Mouse (Mus musculus): ENCODE measurements at regions not wholly inside any gene's neighbourhood (a gene's known extent, or its start where the extent isn't known, plus 50 kb on each side); places are given as distances from the start of the nearest gene placed in this dataset.

- DNase-seq: no peak
Observed at GRCm38 (mm10) chr4:125765171-125765570, 259.2 kb upstream of the Csf3r start.

GRCm38 (mm10) chr4:125777126-125777525 lies 247.2 kb upstream of the Csf3r start:
- DNase-seq: no peak

- DNase-seq: no peak
Observed at GRCm38 (mm10) chr4:125780113-125780512, 244.2 kb upstream of the Csf3r start.

GRCm38 (mm10) chr4:125780921-125781487 lies 243.3 kb upstream of the Csf3r start:
- no peak for DNase-seq

GRCm38 (mm10) chr4:125782346-125782745 lies 242.0 kb upstream of the Csf3r start:
- DNase-seq: no peak

GRCm38 (mm10) chr4:125786083-125786482 lies 238.3 kb upstream of the Csf3r start:
- no peak for DNase-seq

- DNase-seq: no peak
Observed at GRCm38 (mm10) chr4:125794679-125795078, 229.7 kb upstream of the Csf3r start.

GRCm38 (mm10) chr4:125807923-125808322 lies 216.4 kb upstream of the Csf3r start:
- DNase-seq: no peak

GRCm38 (mm10) chr4:125809446-125810108 lies 214.8 kb upstream of the Csf3r start:
- no peak for DNase-seq

- DNase-seq: no peak
Observed at GRCm38 (mm10) chr4:125810247-125810646, 214.1 kb upstream of the Csf3r start.

- no peak for DNase-seq
Observed at GRCm38 (mm10) chr4:125814311-125814710, 210.0 kb upstream of the Csf3r start.

GRCm38 (mm10) chr4:125815276-125815675 lies 209.1 kb upstream of the Csf3r start:
- no peak for DNase-seq

- DNase-seq: no peak
Observed at GRCm38 (mm10) chr4:125824525-125824924, 199.8 kb upstream of the Csf3r start.

- DNase-seq: no peak
Observed at GRCm38 (mm10) chr4:125826416-125826815, 197.9 kb upstream of the Csf3r start.

GRCm38 (mm10) chr4:125835250-125835649 lies 189.1 kb upstream of the Csf3r start:
- DNase-seq: no peak

GRCm38 (mm10) chr4:125847568-125847967 lies 176.8 kb upstream of the Csf3r start:
- DNase-seq: no peak

GRCm38 (mm10) chr4:125850300-125850699 lies 174.1 kb upstream of the Csf3r start:
- peak in 1 of 2 experiments; percentile 51 for DNase-seq

- no peak for DNase-seq
Observed at GRCm38 (mm10) chr4:125852545-125852944, 171.8 kb upstream of the Csf3r start.

- no peak for DNase-seq
Observed at GRCm38 (mm10) chr4:125855983-125856591, 168.3 kb upstream of the Csf3r start.

- DNase-seq: no peak
Observed at GRCm38 (mm10) chr4:125856781-125857180, 167.6 kb upstream of the Csf3r start.

GRCm38 (mm10) chr4:125865057-125865456 lies 159.3 kb upstream of the Csf3r start:
- no peak for DNase-seq

- DNase-seq: no peak
Observed at GRCm38 (mm10) chr4:125865728-125866127, 158.6 kb upstream of the Csf3r start.

GRCm38 (mm10) chr4:125871211-125871610 lies 153.1 kb upstream of the Csf3r start:
- no peak for DNase-seq

- DNase-seq: no peak
Observed at GRCm38 (mm10) chr4:125880028-125880427, 144.3 kb upstream of the Csf3r start.

Data from spleen, adult 18-20 months (tissue).